Mouse (Mus musculus) monocyte, adult 5-6 weeks (primary cell): ENCODE data around the gene Olfr649. TPM values are rescaled to one million over a fixed set of nuclear protein-coding genes. Genes with fewer than 3 reads are reported as not detected.

Source experiments
- ATAC-seq: fragments of 153-309, 156-312 bp; replicated peaks from 2 replicates; pipeline ENCODE4 v1.8.0; 2017; ENCODE audit warnings: mild to moderate bottlenecking; ENCODE audit not compliant: low TSS enrichment, insufficient number of reproducible peaks, severe bottlenecking, poor library complexity, low FRiP score
- total RNA-seq: library from RNA; stranded (forward); fragments of 200-1000, 200-491, 200-594 nt; gene quantifications from 3 replicates; pipeline ENCODE4 v1.2.3, GENCODE M21; 2017

The Olfr649 gene
- total RNA-seq, 1 experiment from 2014 or later = not detected

GRCm38 (mm10) chr7:104143179-104143578 is 52.6 kb downstream of the Olfr649 start, which contains the start of gene Ubqln3:
TSS of gene Ubqln3 (minus strand) at chr7:104143279.
- no peak for ATAC-seq

Other genes with a start within 250 kb of the Olfr649 start
- gene Olfr635, start 224.8 kb downstream of the Olfr649 start, total RNA-seq = 0.11 TPM in 1 of 3 replicates, not detected in the others
- gene Olfr638, start 197.2 kb downstream of the Olfr649 start, total RNA-seq = not detected in 3 replicates
- not detected in 3 replicates for gene Olfr639, start 178.7 kb downstream of the Olfr649 start, total RNA-seq
- not detected in 3 replicates for gene Olfr640, start 170.4 kb downstream of the Olfr649 start, total RNA-seq
- gene Olfr641, start 160.5 kb downstream of the Olfr649 start, total RNA-seq = not detected in 3 replicates
- not detected in 3 replicates for gene Olfr642, start 143.3 kb downstream of the Olfr649 start, total RNA-seq
- not detected in 3 replicates for gene 4930516K23Rik, start 134.5 kb downstream of the Olfr649 start, total RNA-seq
- gene Olfr644, start 124.1 kb downstream of the Olfr649 start, total RNA-seq = not detected in 3 replicates
- gene Olfr645, start 110.5 kb downstream of the Olfr649 start, total RNA-seq = not detected in 3 replicates
- not detected in 3 replicates for gene Olfr646, start 91.1 kb downstream of the Olfr649 start, total RNA-seq
- gene Ubqln5, start 66.2 kb downstream of the Olfr649 start, total RNA-seq = not detected in 3 replicates
- not detected in 3 replicates for gene Olfr643, start 58.6 kb downstream of the Olfr649 start, total RNA-seq
- gene Ubqln3, start 52.7 kb downstream of the Olfr649 start, total RNA-seq = 0.21 TPM in 1 of 3 replicates, not detected in the others
- gene Ubqlnl, start 45.4 kb downstream of the Olfr649 start, total RNA-seq = not detected in 3 replicates
- gene Olfm5, start 31.2 kb downstream of the Olfr649 start, total RNA-seq = not detected in 3 replicates
- gene Olfr648, start 12.6 kb downstream of the Olfr649 start, total RNA-seq = not detected in 3 replicates
- gene Trim6, start 22.8 kb upstream of the Olfr649 start, total RNA-seq = 0.21 to 1.6 TPM in 2 of 3 replicates, not detected in the other
- 41.8 to 60.5 TPM (median 42.8 TPM) in 3 replicates for gene Trim34a, start 48.5 kb upstream of the Olfr649 start, total RNA-seq
- gene Trim5, start 92.1 kb upstream of the Olfr649 start, total RNA-seq = 16.7 to 39.3 TPM (median 25.4 TPM) in 3 replicates
- 151 to 341 TPM (median 152 TPM) in 3 replicates for gene Trim12a, start 119.5 kb upstream of the Olfr649 start, total RNA-seq
- gene Trim34b, start 133.5 kb upstream of the Olfr649 start, total RNA-seq = 1.6 to 6.2 TPM (median 1.8 TPM) in 3 replicates
- gene Trim12c, start 157.4 kb upstream of the Olfr649 start, total RNA-seq = 38.3 to 79.6 TPM (median 51.5 TPM) in 3 replicates
- 23.5 to 27.5 TPM (median 27.2 TPM) in 3 replicates for gene Trim30b, start 173.9 kb upstream of the Olfr649 start, total RNA-seq
- 0.58 to 1.1 TPM in 2 of 3 replicates, not detected in the other for gene Trim30c, start 204.9 kb upstream of the Olfr649 start, total RNA-seq